Mouse (Mus musculus) megakaryocyte, embryonic 14.5 days (primary cell): ENCODE measurements around the gene Xrcc6.

ENCODE experiments used
- FLI1 ChIP-seq: IDR thresholded peaks from 2 replicates; pipeline ENCODE4 v1.6.1; 2012; ENCODE audit warnings: low read length, inconsistent platforms, mixed read lengths
- GATA1 ChIP-seq: IDR thresholded peaks from 3 replicates; pipeline ENCODE4 v1.6.1; 2012; ENCODE audit warnings: mixed read lengths, low read length, inconsistent platforms, borderline replicate concordance

GRCm38 (mm10) chr15:81967821-81968220, 19.8 kb upstream of the Xrcc6 start:
- TF ChIP-seq GATA1 = no peak
- TF ChIP-seq FLI1 = no peak
